Mouse (Mus musculus) ES-E14 (cell line): Measurements from ENCODE around the gene Rfc1. TPM values are rescaled to one million over a fixed set of nuclear protein-coding genes. Genes with fewer than 3 reads are reported as not detected.

Experiments
- DNase-seq: peaks from one replicate; pipeline ENCODE4 v3.0.0-alpha.2; 2013; ENCODE audit warnings: low read depth, low spot score
- H3K27ac ChIP-seq: 2 replicates; pipeline ENCODE4 v1.5.1; 2012; ENCODE audit warnings: low read depth, mild to moderate bottlenecking, low read length, moderate library complexity, mixed read lengths; ENCODE audit not compliant: poor library complexity, insufficient read depth, severe bottlenecking
- H3K36me3 ChIP-seq: 2 replicates; pipeline ENCODE4 v1.6.1; 2012; ENCODE audit warnings: mild to moderate bottlenecking, low read length, moderate library complexity, mixed read lengths; ENCODE audit not compliant: control insufficient read depth, poor library complexity, insufficient read depth, severe bottlenecking
- H3K4me1 ChIP-seq, 2 experiments: fragments of 150-350 bp in 1 of 2; sonication (generic) in 1 of 2; 2 replicates each; pipeline ENCODE4 v1.6.1; 2012; ENCODE audit warnings: low read length in 2 of 2, mild to moderate bottlenecking in 1 of 2, mixed read lengths in 1 of 2; ENCODE audit not compliant: control insufficient read depth in 2 of 2, insufficient read depth in 2 of 2, poor library complexity in 1 of 2
- H3K4me3 ChIP-seq, 2 experiments: fragments of 150-350 bp in 1 of 2; sonication (generic) in 1 of 2; 2 replicates each; pipeline ENCODE4 v1.5.1; 2012; ENCODE audit warnings: low read length in 2 of 2, low read depth in 1 of 2, mild to moderate bottlenecking in 1 of 2, mixed read lengths in 1 of 2; ENCODE audit not compliant: insufficient read depth in 1 of 2, poor library complexity in 1 of 2, severe bottlenecking in 1 of 2
- H3K9ac ChIP-seq: 2 replicates; pipeline ENCODE4 v1.6.1; 2012; ENCODE audit warnings: low read depth, mild to moderate bottlenecking, low read length, mixed read lengths; ENCODE audit not compliant: poor library complexity, insufficient read depth, severe bottlenecking
- H3K9me3 ChIP-seq: fragments of 150-350 bp; sonication (generic); 2 replicates; pipeline ENCODE4 v1.6.1; 2012; ENCODE audit warnings: low read depth, mild to moderate bottlenecking, low read length; ENCODE audit not compliant: control insufficient read depth, insufficient read depth
- CHD2 ChIP-seq: IDR thresholded peaks from 2 replicates; pipeline ENCODE4 v1.6.1; 2014; ENCODE audit warnings: mild to moderate bottlenecking, low read depth, low read length, inconsistent platforms
- HCFC1 ChIP-seq: IDR thresholded peaks from 2 replicates; pipeline ENCODE4 v1.6.1; 2012; ENCODE audit warnings: low read length, inconsistent platforms, borderline replicate concordance; ENCODE audit not compliant: insufficient read depth
- MAFK ChIP-seq: IDR thresholded peaks from 2 replicates; pipeline ENCODE4 v1.6.1; 2014; ENCODE audit warnings: mild to moderate bottlenecking, low read depth, low read length, inconsistent platforms; ENCODE audit not compliant: insufficient read depth
- ZC3H11A ChIP-seq: IDR thresholded peaks from 2 replicates; pipeline ENCODE4 v1.6.1; 2012; ENCODE audit warnings: low read depth, mild to moderate bottlenecking, inconsistent platforms, low read length, borderline replicate concordance
- ZNF384 ChIP-seq: IDR thresholded peaks from 2 replicates; pipeline ENCODE4 v1.6.1; 2012; ENCODE audit warnings: low read depth, low read length, inconsistent platforms
- in situ Hi-C, 2 experiments: fragments of 600-800 bp; cut with MboI; formaldehyde crosslinking; loops; one replicate each; pipeline ENCODE4 v1.15.1; 2025; ENCODE audit warnings: low sequenced_read_pairs in 2 of 2, inconsistent platforms in 1 of 2; ENCODE audit not compliant: unreplicated experiment in 2 of 2
- total RNA-seq: library from RNA; depleted of rRNA; stranded (reverse); fragments of 300-350 nt; gene quantifications from 2 replicates; pipeline ENCODE4 v1.2.3, GENCODE M21; 2012

Gene Rfc1
- total RNA-seq, 1 experiment, result 70.5 TPM

- in situ Hi-C loops, result no loop called here
- Histone ChIP-seq H3K4me3 (no peak overlapping the region), H3K27ac (no peak overlapping the region), H3K4me1 (peaks cover 0 to 4% of the 10 kb centered on the region in 2 experiments; a peak in 1 of 4 replicates), H3K9me3 (no peaks in the 10 kb centered on the region), H3K36me3 (no peaks in the 10 kb centered on the region), H3K9ac (no peak overlapping the region)
- TF ChIP-seq CHD2 (no peak), HCFC1 (no peak), ZNF384 (no peak), ZC3H11A (no peak), MAFK (no peak)
- DNase-seq, result no peak
Observed at GRCm38 (mm10) chr5:65357771-65358170, 22.3 kb upstream of the Rfc1 start.

- H3K4me3 ChIP-seq, result no peak overlapping the region
- in situ Hi-C loops, result no loop called here
- H3K9ac ChIP-seq, result no peak overlapping the region
- H3K36me3 ChIP-seq, result no peaks in the 10 kb centered on the region
- no peak for TF ChIP-seq ZC3H11A
- no peak for TF ChIP-seq MAFK
- TF ChIP-seq CHD2, result no peak
- no peak for TF ChIP-seq ZNF384
- TF ChIP-seq HCFC1, result no peak
- H3K4me1 ChIP-seq, result peaks cover 0 to 4% of the 10 kb centered on the region in 2 experiments; a peak in 1 of 4 replicates
- H3K27ac ChIP-seq, result no peak overlapping the region
- no peak for DNase-seq
- no peaks in the 10 kb centered on the region for H3K9me3 ChIP-seq
Observed at GRCm38 (mm10) chr5:65356851-65357250, 21.4 kb upstream of the Rfc1 start.

GRCm38 (mm10) chr5:65354985-65355384, 19.5 kb upstream of the Rfc1 start:
- DNase-seq, result peak; percentile 60
- Histone ChIP-seq H3K4me1 (peaks cover 0 to 4% of the 10 kb centered on the region in 2 experiments; a peak in 1 of 4 replicates), H3K9me3 (no peaks in the 10 kb centered on the region), H3K4me3 (no peak overlapping the region), H3K36me3 (no peaks in the 10 kb centered on the region), H3K9ac (no peak overlapping the region), H3K27ac (no peak overlapping the region)
- in situ Hi-C loops, result no loop called here
- TF ChIP-seq MAFK (no peak), ZC3H11A (no peak), HCFC1 (no peak), ZNF384 (no peak), CHD2 (no peak)

GRCm38 (mm10) chr5:65354097-65354496, 18.6 kb upstream of the Rfc1 start:
- no peaks in the 10 kb centered on the region for H3K36me3 ChIP-seq
- no peak overlapping the region for H3K4me3 ChIP-seq
- H3K27ac ChIP-seq, result no peak overlapping the region
- no peak for DNase-seq
- no peaks in the 10 kb centered on the region for H3K4me1 ChIP-seq
- H3K9ac ChIP-seq, result no peak overlapping the region
- in situ Hi-C loops, result no loop called here
- TF ChIP-seq ZNF384 (no peak), HCFC1 (no peak), ZC3H11A (no peak), CHD2 (no peak), MAFK (no peak)
- H3K9me3 ChIP-seq, result no peaks in the 10 kb centered on the region

GRCm38 (mm10) chr5:65350508-65350907, 15.0 kb upstream of the Rfc1 start:
- Histone ChIP-seq H3K9me3 (no peaks in the 10 kb centered on the region), H3K9ac (no peak overlapping the region), H3K4me1 (no peaks in the 10 kb centered on the region), H3K4me3 (no peak overlapping the region), H3K36me3 (no peaks in the 10 kb centered on the region), H3K27ac (no peak overlapping the region)
- DNase-seq, result no peak
- in situ Hi-C loops, result no loop called here
- TF ChIP-seq HCFC1, result no peak
- no peak for TF ChIP-seq ZNF384
- TF ChIP-seq CHD2, result no peak
- TF ChIP-seq ZC3H11A, result no peak
- no peak for TF ChIP-seq MAFK
